Mouse (Mus musculus): ENCODE measurements at regions not wholly inside any gene's neighbourhood (a gene's known extent, or its start where the extent isn't known, plus 50 kb on each side); places are given as distances from the start of the nearest gene placed in this dataset.
A peak's percentile ranks its signal among the peaks of the same experiment; 100 is the strongest.

- peak; percentile 99 for DNase-seq (ENCODE audit: low spot score in 2 of 2)
Measured at GRCm38 (mm10) chr15:85634322-85635141, 52.3 kb upstream of the Wnt7b start.

- DNase-seq (ENCODE audit: low spot score in 2 of 2), result no peak
Measured at GRCm38 (mm10) chr15:85635425-85635824, 53.2 kb upstream of the Wnt7b start.

- no peak for DNase-seq (ENCODE audit: low spot score in 2 of 2)
Measured at GRCm38 (mm10) chr15:85639566-85639965, 57.3 kb upstream of the Wnt7b start.

- DNase-seq (ENCODE audit: low spot score in 2 of 2), result no peak
Measured at GRCm38 (mm10) chr15:85641120-85642080, 59.1 kb upstream of the Wnt7b start.

- DNase-seq (ENCODE audit: low spot score in 2 of 2), result no peak
Measured at GRCm38 (mm10) chr15:85645396-85645795, 63.1 kb upstream of the Wnt7b start.

- DNase-seq (ENCODE audit: low spot score in 2 of 2), result peak in 1 of 2 experiments; percentile 72
Measured at GRCm38 (mm10) chr15:85645971-85646638, 63.8 kb upstream of the Wnt7b start.

GRCm38 (mm10) chr15:85646639-85647277 lies 64.5 kb upstream of the Wnt7b start:
- DNase-seq (ENCODE audit: low spot score in 2 of 2), result no peak

GRCm38 (mm10) chr15:85647593-85647992 lies 65.3 kb upstream of the Wnt7b start:
- no peak for DNase-seq (ENCODE audit: low spot score in 2 of 2)

GRCm38 (mm10) chr15:85650241-85650640 lies 68.0 kb upstream of the Wnt7b start:
- DNase-seq (ENCODE audit: low spot score in 2 of 2), result no peak

- no peak for DNase-seq (ENCODE audit: low spot score in 2 of 2)
Measured at GRCm38 (mm10) chr15:85651718-85652420, 69.6 kb upstream of the Wnt7b start.

GRCm38 (mm10) chr15:85652431-85652830 lies 70.2 kb upstream of the Wnt7b start:
- no peak for DNase-seq (ENCODE audit: low spot score in 2 of 2)

GRCm38 (mm10) chr15:85652871-85653337 lies 70.6 kb upstream of the Wnt7b start:
- peak; percentile 80 to 84 for DNase-seq (ENCODE audit: low spot score in 2 of 2)

GRCm38 (mm10) chr15:85653421-85654401 lies 71.4 kb upstream of the Wnt7b start:
- peak; percentile 88 to 90 for DNase-seq (ENCODE audit: low spot score in 2 of 2)

- no peak for DNase-seq (ENCODE audit: low spot score in 2 of 2)
Measured at GRCm38 (mm10) chr15:85654791-85655190, 72.5 kb upstream of the Wnt7b start.

GRCm38 (mm10) chr15:85655751-85656167 lies 73.5 kb upstream of the Wnt7b start:
- DNase-seq (ENCODE audit: low spot score in 2 of 2), result peak; percentile 84 to 87

- peak in 1 of 2 experiments; percentile 20 for DNase-seq (ENCODE audit: low spot score in 2 of 2)
Measured at GRCm38 (mm10) chr15:85656852-85657251, 74.6 kb upstream of the Wnt7b start.

- peak in 1 of 2 experiments; percentile 24 for DNase-seq (ENCODE audit: low spot score in 2 of 2)
Measured at GRCm38 (mm10) chr15:85657441-85657989, 75.2 kb upstream of the Wnt7b start.

- peak in 1 of 2 experiments; percentile 24 for DNase-seq (ENCODE audit: low spot score in 2 of 2)
Measured at GRCm38 (mm10) chr15:85658101-85658885, 76.0 kb upstream of the Wnt7b start.

Measured in right cerebral cortex, postnatal 10 days (tissue).